ENCODE assay signal across 8 mouse cellular contexts in genomic region chr2:112501209-112501608, GRCm38 (mm10). TPM values are rescaled to one million over a fixed set of nuclear protein-coding genes. Genes with fewer than 3 reads are reported as not detected.
A peak's percentile ranks its signal among the peaks of the same experiment; 100 is the strongest.
DNase-seq lines count a peak whose midpoint lies in the region; ATAC-seq and TF ChIP-seq lines count a peak whose summit lies in the region.

No protein-coding gene starts in this region.

- no peaks in the 10 kb centered on the region for H3K9me3 ChIP-seq in heart, embryonic 10.5 days
- no peaks in the 10 kb centered on the region for H3K9me3 ChIP-seq in kidney, embryonic 14.5 days (ENCODE audit: control insufficient read depth, low read length)

- DNase-seq in CD4-positive helper T cell, adult 2 months (ENCODE audit: low read depth, low spot score): peak; percentile 81
- DNase-seq in brain, adult 2 months (ENCODE audit: low read depth, low spot score): peak; percentile 89
- peak; percentile 90 for DNase-seq in heart, embryonic 10.5 days (ENCODE audit: low spot score)
- DNase-seq in liver: peak; percentile 78
- DNase-seq in naive thymus-derived CD4-positive, alpha-beta T cell, adult 2 months (ENCODE audit: low read depth): peak; percentile 89
- DNase-seq in spleen, postnatal 4 days (ENCODE audit: low spot score in 2 of 2): peak; percentile 66 to 76

- WGBS in heart, embryonic 10.5 days: under 1% methylated on average over 6 of the region's 6 CpGs
- 2% methylated on average over 6 of the region's 6 CpGs for WGBS in kidney, embryonic 14.5 days

- no peak overlapping the region for H3K27ac ChIP-seq in embryonic fibroblast, embryonic 13.5 days (ENCODE audit: insufficient read depth, low read length)
- H3K27ac ChIP-seq in heart, embryonic 10.5 days: no peak overlapping the region
- H3K27ac ChIP-seq in kidney, embryonic 14.5 days (ENCODE audit: low read depth, low read length): no peak overlapping the region

- H3K4me3 ChIP-seq in embryonic fibroblast, embryonic 13.5 days (ENCODE audit: insufficient read depth, low read length): no peak overlapping the region
- H3K4me3 ChIP-seq in heart, embryonic 10.5 days: no peak overlapping the region
- H3K4me3 ChIP-seq in kidney, embryonic 14.5 days (ENCODE audit: low read length): no peak overlapping the region

- H3K4me2 ChIP-seq in kidney, embryonic 14.5 days (replicated peaks; ENCODE audit: low read depth, low read length): no peak overlapping the region

- H3K4me1 ChIP-seq in embryonic fibroblast, embryonic 13.5 days (ENCODE audit: control insufficient read depth, insufficient read depth, low read length): no peaks in the 10 kb centered on the region
- peaks cover 12% of the 10 kb centered on the region; the same call in 1 of the 2 replicates for H3K4me1 ChIP-seq in heart, embryonic 10.5 days
- H3K4me1 ChIP-seq in kidney, embryonic 14.5 days (ENCODE audit: control insufficient read depth, insufficient read depth, low read length): peaks cover 3% of the 10 kb centered on the region; the same call in 1 of the 2 replicates

- H3K36me3 ChIP-seq in heart, embryonic 10.5 days: no peaks in the 10 kb centered on the region
- no peaks in the 10 kb centered on the region for H3K36me3 ChIP-seq in kidney, embryonic 14.5 days (ENCODE audit: control insufficient read depth, insufficient read depth, low read length)

- no peak overlapping the region for H3K9ac ChIP-seq in kidney, embryonic 14.5 days (ENCODE audit: low read depth, low read length)

- peak; percentile 94 for ATAC-seq in kidney, embryonic 14.5 days (ENCODE audit: low FRiP score, low TSS enrichment)

- TF ChIP-seq POLR2A in embryonic fibroblast, embryonic 13.5 days (IDR thresholded peaks at IDR 0.05; ENCODE audit: low read depth, low read length): no peak

- peak; percentile 44; the same call in 1 of the 2 replicates for TF ChIP-seq CTCF in embryonic fibroblast, embryonic 13.5 days (IDR thresholded peaks at IDR 0.05; ENCODE audit: borderline replicate concordance, insufficient read depth, low read length)

- H3K27me3 ChIP-seq in heart, embryonic 10.5 days (ENCODE audit: insufficient read depth, poor library complexity, severe bottlenecking): no peaks in the 10 kb centered on the region
- no peaks in the 10 kb centered on the region for H3K27me3 ChIP-seq in kidney, embryonic 14.5 days (ENCODE audit: control insufficient read depth, insufficient read depth, low read length)

RNA-seq across cellular contexts. Expression of gene Aven, which starts 8.4 kb away (rescaled TPM):
- 10.0 and 10.6 TPM in 2 replicates for polyA plus RNA-seq in embryonic fibroblast, embryonic 13.5 days (2011; ENCODE audit: insufficient read length, low read depth, missing spikeins)
- polyA plus RNA-seq in heart, embryonic 10.5 days (2016; fragmentation: Nextera tagmentation; extraction: Ambion mirVana): 6.5 and 12.5 TPM in 2 replicates
- 10.9 and 12.4 TPM in 2 replicates for polyA plus RNA-seq in kidney, embryonic 14.5 days (2014; fragmentation: Nextera tagmentation; extraction: Ambion mirVana)

RNA-seq across cellular contexts. Expression of gene Chrm5, which starts 20.6 kb away (rescaled TPM):
- not detected in 2 replicates for polyA plus RNA-seq in embryonic fibroblast, embryonic 13.5 days (2011; ENCODE audit: insufficient read length, low read depth, missing spikeins)
- polyA plus RNA-seq in heart, embryonic 10.5 days (2016; fragmentation: Nextera tagmentation; extraction: Ambion mirVana): not detected in 2 replicates
- 0.20 and 0.22 TPM in 2 replicates for polyA plus RNA-seq in kidney, embryonic 14.5 days (2014; fragmentation: Nextera tagmentation; extraction: Ambion mirVana)

RNA-seq across cellular contexts. Expression of gene Emc7, which starts 46.4 kb away (rescaled TPM):
- 21.8 and 23.0 TPM in 2 replicates for polyA plus RNA-seq in embryonic fibroblast, embryonic 13.5 days (2011; ENCODE audit: insufficient read length, low read depth, missing spikeins)
- 16.1 and 18.5 TPM in 2 replicates for polyA plus RNA-seq in heart, embryonic 10.5 days (2016; fragmentation: Nextera tagmentation; extraction: Ambion mirVana)
- polyA plus RNA-seq in kidney, embryonic 14.5 days (2014; fragmentation: Nextera tagmentation; extraction: Ambion mirVana): 17.2 and 18.2 TPM in 2 replicates
